Mouse (Mus musculus): ENCODE results near the gene Pmpca. TPM values are rescaled to one million over a fixed set of nuclear protein-coding genes. Genes with fewer than 3 reads are reported as not detected.
A peak's percentile ranks its signal among the peaks of the same experiment; 100 is the strongest.
"Not testable (repeated sequence)": the region's sequence is repeated elsewhere in the genome, so short reads cannot be mapped to it uniquely, and the experiment has no call there.

The Pmpca gene
- polyA plus RNA-seq, 1 experiment from 2014 or later: 108 TPM

- peak within 1 kb of the TSS; percentile 19 to 44; a peak in 2 of 4 replicates for H3K27ac ChIP-seq (replicated peaks in 1 of 2; ENCODE audit: control insufficient read depth in 1 of 2, insufficient read depth in 1 of 2, low read depth in 2 of 2, low read length in 2 of 2)
- peaks cover 0 to 5% of the 10 kb centered on the region in 2 experiments; a peak in 1 of 4 replicates for H3K4me1 ChIP-seq (ENCODE audit: control insufficient read depth in 2 of 2, insufficient read depth in 2 of 2, low read length in 2 of 2)
- H3K4me2 ChIP-seq (ENCODE audit: low read length): peak within 1 kb of the TSS; percentile 89
- H3K27me3 ChIP-seq (ENCODE audit: control insufficient read depth, insufficient read depth, low read length): no peaks in the 10 kb centered on the region
- WGBS: under 1% methylated on average over 38 of the region's 38 CpGs
- no peaks in the 10 kb centered on the region for H3K9me3 ChIP-seq (ENCODE audit: control insufficient read depth, low read length)
- H3K9ac ChIP-seq (ENCODE audit: low read length): peak within 1 kb of the TSS; percentile 82
- peak; percentile 90 for ATAC-seq (ENCODE audit: insufficient number of reproducible peaks, insufficient read depth, low FRiP score, low read depth)
- peaks cover 69% of the 10 kb centered on the region for H3K36me3 ChIP-seq (ENCODE audit: control insufficient read depth, insufficient read depth, low read length)
- peak within 1 kb of the TSS; percentile 61 to 80 for H3K4me3 ChIP-seq (ENCODE audit: control insufficient read depth in 1 of 2, insufficient read depth in 1 of 2, low read depth in 1 of 2, low read length in 2 of 2)
Observed at GRCm38 (mm10) chr2:26380131-26380771, 8.9 kb upstream of the Pmpca start, which contains the start of gene Snapc4. TSS of gene Snapc4 (minus strand) at chr2:26380653.

GRCm38 (mm10) chr2:26380871-26381270 lies 8.3 kb upstream of the Pmpca start:
- Histone ChIP-seq H3K36me3 (ENCODE audit: control insufficient read depth, insufficient read depth, low read length) (peaks cover 69% of the 10 kb centered on the region), H3K4me2 (ENCODE audit: low read length) (peak overlapping the region; percentile 89), H3K27ac (replicated peaks in 1 of 2; ENCODE audit: control insufficient read depth in 1 of 2, insufficient read depth in 1 of 2, low read depth in 2 of 2, low read length in 2 of 2) (peak overlapping the region in 1 of 2 experiments; percentile 44; a peak in 2 of 4 replicates), H3K9ac (ENCODE audit: low read length) (peak overlapping the region; percentile 82), H3K4me3 (ENCODE audit: control insufficient read depth in 1 of 2, insufficient read depth in 1 of 2, low read depth in 1 of 2, low read length in 2 of 2) (peak overlapping the region; percentile 61 to 80)
- not testable (repeated sequence) for H3K9me3 ChIP-seq (ENCODE audit: control insufficient read depth, low read length); H3K4me1 ChIP-seq (ENCODE audit: control insufficient read depth in 2 of 2, insufficient read depth in 2 of 2, low read length in 2 of 2); H3K27me3 ChIP-seq (ENCODE audit: control insufficient read depth, insufficient read depth, low read length); ATAC-seq (ENCODE audit: insufficient number of reproducible peaks, insufficient read depth, low FRiP score, low read depth)
- WGBS: 28% methylated on average over 6 of the region's 6 CpGs

- H3K27ac ChIP-seq (replicated peaks in 1 of 2; ENCODE audit: control insufficient read depth in 1 of 2, insufficient read depth in 1 of 2, low read depth in 2 of 2, low read length in 2 of 2): no peak overlapping the region
- peak overlapping the region; percentile 96 for H3K9ac ChIP-seq (ENCODE audit: low read length)
- 80% methylated on average over 3 of the region's 3 CpGs for WGBS
- no peaks in the 10 kb centered on the region for H3K9me3 ChIP-seq (ENCODE audit: control insufficient read depth, low read length)
- H3K4me3 ChIP-seq (ENCODE audit: control insufficient read depth in 1 of 2, insufficient read depth in 1 of 2, low read depth in 1 of 2, low read length in 2 of 2): no peak overlapping the region
- H3K36me3 ChIP-seq (ENCODE audit: control insufficient read depth, insufficient read depth, low read length): peaks cover 75% of the 10 kb centered on the region
- no peak for ATAC-seq (ENCODE audit: insufficient number of reproducible peaks, insufficient read depth, low FRiP score, low read depth)
- H3K4me2 ChIP-seq (ENCODE audit: low read length): peak overlapping the region; percentile 90
- H3K4me1 ChIP-seq (ENCODE audit: control insufficient read depth in 2 of 2, insufficient read depth in 2 of 2, low read length in 2 of 2): peaks cover 5 to 15% of the 10 kb centered on the region in 2 experiments
- no peaks in the 10 kb centered on the region for H3K27me3 ChIP-seq (ENCODE audit: control insufficient read depth, insufficient read depth, low read length)
Observed at GRCm38 (mm10) chr2:26387713-26388112, 1.4 kb upstream of the Pmpca start.

- peak; percentile 14; the same call in 1 of the 2 replicates for ATAC-seq (ENCODE audit: insufficient number of reproducible peaks, insufficient read depth, low FRiP score, low read depth)
- peak overlapping the region; percentile 96 for H3K9ac ChIP-seq (ENCODE audit: low read length)
- peaks cover 75% of the 10 kb centered on the region for H3K36me3 ChIP-seq (ENCODE audit: control insufficient read depth, insufficient read depth, low read length)
- no peaks in the 10 kb centered on the region for H3K27me3 ChIP-seq (ENCODE audit: control insufficient read depth, insufficient read depth, low read length)
- peaks cover 5 to 15% of the 10 kb centered on the region in 2 experiments for H3K4me1 ChIP-seq (ENCODE audit: control insufficient read depth in 2 of 2, insufficient read depth in 2 of 2, low read length in 2 of 2)
- H3K4me3 ChIP-seq (ENCODE audit: control insufficient read depth in 1 of 2, insufficient read depth in 1 of 2, low read depth in 1 of 2, low read length in 2 of 2): peak overlapping the region; percentile 94 to 97
- no peaks in the 10 kb centered on the region for H3K9me3 ChIP-seq (ENCODE audit: control insufficient read depth, low read length)
- under 1% methylated on average over 35 of the region's 45 CpGs for WGBS
- peak overlapping the region; percentile 90 for H3K4me2 ChIP-seq (ENCODE audit: low read length)
- peak overlapping the region in 1 of 2 experiments; percentile 70; a peak in 2 of 4 replicates for H3K27ac ChIP-seq (replicated peaks in 1 of 2; ENCODE audit: control insufficient read depth in 1 of 2, insufficient read depth in 1 of 2, low read depth in 2 of 2, low read length in 2 of 2)
Observed at GRCm38 (mm10) chr2:26388682-26389153, 421 bp upstream of the Pmpca start.

GRCm38 (mm10) chr2:26390954-26391353 lies 1.8 kb downstream of the Pmpca start:
- H3K27ac ChIP-seq (replicated peaks in 1 of 2; ENCODE audit: control insufficient read depth in 1 of 2, insufficient read depth in 1 of 2, low read depth in 2 of 2, low read length in 2 of 2): no peak overlapping the region
- no peaks in the 10 kb centered on the region for H3K27me3 ChIP-seq (ENCODE audit: control insufficient read depth, insufficient read depth, low read length)
- no peak for ATAC-seq (ENCODE audit: insufficient number of reproducible peaks, insufficient read depth, low FRiP score, low read depth)
- no peak overlapping the region for H3K9ac ChIP-seq (ENCODE audit: low read length)
- H3K4me2 ChIP-seq (ENCODE audit: low read length): no peak overlapping the region
- peaks cover 75% of the 10 kb centered on the region for H3K36me3 ChIP-seq (ENCODE audit: control insufficient read depth, insufficient read depth, low read length)
- WGBS: 89% methylated on average over 3 of the region's 3 CpGs
- H3K4me1 ChIP-seq (ENCODE audit: control insufficient read depth in 2 of 2, insufficient read depth in 2 of 2, low read length in 2 of 2): peaks cover 5 to 15% of the 10 kb centered on the region in 2 experiments
- H3K4me3 ChIP-seq (ENCODE audit: control insufficient read depth in 1 of 2, insufficient read depth in 1 of 2, low read depth in 1 of 2, low read length in 2 of 2): no peak overlapping the region
- no peaks in the 10 kb centered on the region for H3K9me3 ChIP-seq (ENCODE audit: control insufficient read depth, low read length)

- Histone ChIP-seq H3K4me1 (ENCODE audit: control insufficient read depth in 2 of 2, insufficient read depth in 2 of 2, low read length in 2 of 2) (peaks cover 5 to 15% of the 10 kb centered on the region in 2 experiments), H3K27ac (replicated peaks in 1 of 2; ENCODE audit: control insufficient read depth in 1 of 2, insufficient read depth in 1 of 2, low read depth in 2 of 2, low read length in 2 of 2) (no peak overlapping the region), H3K27me3 (ENCODE audit: control insufficient read depth, insufficient read depth, low read length) (no peaks in the 10 kb centered on the region), H3K9ac (ENCODE audit: low read length) (no peak overlapping the region), H3K4me2 (ENCODE audit: low read length) (no peak overlapping the region), H3K4me3 (ENCODE audit: control insufficient read depth in 1 of 2, insufficient read depth in 1 of 2, low read depth in 1 of 2, low read length in 2 of 2) (no peak overlapping the region), H3K9me3 (ENCODE audit: control insufficient read depth, low read length) (no peaks in the 10 kb centered on the region), H3K36me3 (ENCODE audit: control insufficient read depth, insufficient read depth, low read length) (peaks cover 75% of the 10 kb centered on the region)
- ATAC-seq (ENCODE audit: insufficient number of reproducible peaks, insufficient read depth, low FRiP score, low read depth): no peak
- 89% methylated on average over 6 of the region's 6 CpGs for WGBS
Observed at GRCm38 (mm10) chr2:26391617-26392016, 2.5 kb downstream of the Pmpca start.

- no peaks in the 10 kb centered on the region for H3K4me1 ChIP-seq (ENCODE audit: control insufficient read depth in 2 of 2, insufficient read depth in 2 of 2, low read length in 2 of 2)
Observed at GRCm38 (mm10) chr2:26398978-26399377, 9.8 kb downstream of the Pmpca start.

More at GRCm38 (mm10) chr2:26398978-26399377, 9.8 kb downstream of the Pmpca start:
- Histone ChIP-seq H3K36me3 (ENCODE audit: control insufficient read depth, insufficient read depth, low read length) (peaks cover 83% of the 10 kb centered on the region), H3K9me3 (ENCODE audit: control insufficient read depth, low read length) (no peaks in the 10 kb centered on the region), H3K4me3 (ENCODE audit: control insufficient read depth in 1 of 2, insufficient read depth in 1 of 2, low read depth in 1 of 2, low read length in 2 of 2) (no peak overlapping the region), H3K4me2 (ENCODE audit: low read length) (no peak overlapping the region), H3K27me3 (ENCODE audit: control insufficient read depth, insufficient read depth, low read length) (no peaks in the 10 kb centered on the region), H3K9ac (ENCODE audit: low read length) (no peak overlapping the region), H3K27ac (replicated peaks in 1 of 2; ENCODE audit: control insufficient read depth in 1 of 2, insufficient read depth in 1 of 2, low read depth in 2 of 2, low read length in 2 of 2) (no peak overlapping the region)
- 81% methylated on average over 8 of the region's 8 CpGs for WGBS
- no peak for ATAC-seq (ENCODE audit: insufficient number of reproducible peaks, insufficient read depth, low FRiP score, low read depth)
